Mouse (Mus musculus) lung, embryonic 15.5 days (tissue): ENCODE data around the gene Ccdc142. TPM values are rescaled to one million over a fixed set of nuclear protein-coding genes. Genes with fewer than 3 reads are reported as not detected.

Source experiments
- ATAC-seq: fragments of 200-750 bp; cut with Nextera tagmentation; 2 replicates; pipeline ENCODE4 v1.8.0; 2017; ENCODE audit warnings: moderate number of reproducible peaks, borderline replicate concordance; ENCODE audit not compliant: low FRiP score, low TSS enrichment; ENCODE audit errors: extremely low read depth
- H3K27ac ChIP-seq: fragments of 300-500 bp; sonication (generic); 2 replicates; pipeline ENCODE4 v1.5.1; 2015; ENCODE audit warnings: moderate library complexity, mild to moderate bottlenecking, inconsistent platforms
- H3K27me3 ChIP-seq: fragments of 300-500 bp; sonication (generic); 2 replicates; pipeline ENCODE4 v1.6.1; 2015; ENCODE audit warnings: inconsistent platforms
- H3K36me3 ChIP-seq: fragments of 300-500 bp; sonication (generic); 2 replicates; pipeline ENCODE4 v1.6.1; 2015; ENCODE audit warnings: inconsistent platforms
- H3K4me1 ChIP-seq: fragments of 300-500 bp; sonication (generic); 2 replicates; pipeline ENCODE4 v1.6.1; 2015; ENCODE audit warnings: inconsistent platforms
- H3K4me2 ChIP-seq: fragments of 300-500 bp; sonication (generic); 2 replicates; pipeline ENCODE4 v1.6.1; 2015; ENCODE audit warnings: inconsistent platforms, mild to moderate bottlenecking, moderate library complexity
- H3K4me3 ChIP-seq: fragments of 300-500 bp; sonication (generic); 2 replicates; pipeline ENCODE4 v1.5.1; 2015; ENCODE audit warnings: mild to moderate bottlenecking, inconsistent platforms
- H3K9ac ChIP-seq: fragments of 300-500 bp; sonication (generic); 2 replicates; pipeline ENCODE4 v1.6.1; 2015; ENCODE audit warnings: inconsistent platforms
- H3K9me3 ChIP-seq: fragments of 300-500 bp; sonication (generic); 2 replicates; pipeline ENCODE4 v1.6.1; 2016; ENCODE audit warnings: inconsistent platforms
- WGBS: fragments of 180-500 bp; shearing (Covaris S2); methylation state at CpG from one replicate; pipeline ENCODE4 v1.1.7; 2015; 5-methylcytosine and 5-hydroxymethylcytosine counted together
- polyA plus RNA-seq: library from polyadenylated mRNA; unstranded; fragments of >200 nt; fragmentation: Nextera tagmentation; extraction: Ambion mirVana; gene quantifications from 2 replicates; pipeline ENCODE4 v1.2.1, GENCODE M21; 2015

The Ccdc142 gene
- polyA plus RNA-seq, 1 experiment from 2014 or later = 3.2 TPM

DNA sequence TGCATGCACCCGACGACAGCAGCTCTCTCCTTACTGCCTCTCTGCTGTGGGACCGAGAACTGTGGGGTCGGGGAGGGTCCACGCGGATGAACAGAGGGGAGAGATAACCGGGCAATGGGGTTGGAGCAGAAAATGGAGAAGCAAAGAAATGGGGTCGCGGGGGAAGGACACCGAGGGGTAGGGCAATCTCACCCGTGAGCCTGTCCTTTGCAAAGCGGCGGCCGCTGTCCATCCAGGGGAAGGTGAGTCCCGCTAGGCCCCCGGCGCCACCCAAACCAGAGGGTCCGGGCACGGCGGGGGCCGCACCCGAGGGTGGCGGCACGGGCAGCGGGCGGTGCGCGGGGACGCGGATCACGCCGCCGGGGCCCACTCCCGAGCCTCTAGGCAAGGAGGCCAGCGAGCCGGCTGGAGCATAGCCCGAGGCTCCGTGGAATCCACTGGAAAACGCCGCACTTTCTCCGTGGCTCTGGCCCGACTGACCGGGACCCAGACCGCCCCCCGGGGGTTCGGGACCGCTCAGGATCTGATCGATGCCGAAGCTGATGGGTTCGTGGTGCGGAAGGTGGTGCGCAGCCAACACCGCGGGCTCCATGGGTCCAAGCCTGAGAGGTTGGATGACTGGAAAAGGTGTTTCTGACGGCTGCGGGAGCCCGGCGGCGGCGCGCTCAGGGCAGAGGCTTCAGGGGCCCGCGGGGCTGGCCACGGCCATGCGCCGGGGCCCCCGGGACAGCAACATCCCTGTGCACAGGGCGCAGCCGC, 31.7 kb upstream of the Ccdc142 start:
- Histone ChIP-seq H3K9me3 (no peaks in the 10 kb centered on the region), H3K9ac (no peak overlapping the region), H3K4me2 (peak overlapping the region; percentile 34), H3K27me3 (peaks cover 100% of the 10 kb centered on the region), H3K4me3 (peak overlapping the region; percentile 29), H3K36me3 (no peaks in the 10 kb centered on the region), H3K27ac (no peak overlapping the region), H3K4me1 (peaks cover 25% of the 10 kb centered on the region)
- ATAC-seq = no peak
- WGBS = 1% methylated on average over 68 of the region's 69 CpGs

DNA sequence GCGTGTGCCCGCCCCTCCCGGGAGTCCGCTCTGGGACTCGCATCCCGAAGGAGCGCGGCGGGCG, 31.3 kb upstream of the Ccdc142 start, which contains the start of gene Tlx2:
Tlx2 (minus strand) TSS at position 47 of the 64 bp plus-strand sequence.
- ATAC-seq = no peak
- Histone ChIP-seq H3K9me3 (no peaks in the 10 kb centered on the region), H3K4me2 (peak within 1 kb of the TSS; percentile 52), H3K9ac (no peak within 1 kb of the TSS), H3K27ac (no peak within 1 kb of the TSS), H3K27me3 (peaks cover 100% of the 10 kb centered on the region), H3K36me3 (no peaks in the 10 kb centered on the region), H3K4me3 (peak within 1 kb of the TSS; percentile 29), H3K4me1 (peaks cover 25% of the 10 kb centered on the region)
- 0% methylated on average over 10 of the region's 10 CpGs for WGBS

DNA sequence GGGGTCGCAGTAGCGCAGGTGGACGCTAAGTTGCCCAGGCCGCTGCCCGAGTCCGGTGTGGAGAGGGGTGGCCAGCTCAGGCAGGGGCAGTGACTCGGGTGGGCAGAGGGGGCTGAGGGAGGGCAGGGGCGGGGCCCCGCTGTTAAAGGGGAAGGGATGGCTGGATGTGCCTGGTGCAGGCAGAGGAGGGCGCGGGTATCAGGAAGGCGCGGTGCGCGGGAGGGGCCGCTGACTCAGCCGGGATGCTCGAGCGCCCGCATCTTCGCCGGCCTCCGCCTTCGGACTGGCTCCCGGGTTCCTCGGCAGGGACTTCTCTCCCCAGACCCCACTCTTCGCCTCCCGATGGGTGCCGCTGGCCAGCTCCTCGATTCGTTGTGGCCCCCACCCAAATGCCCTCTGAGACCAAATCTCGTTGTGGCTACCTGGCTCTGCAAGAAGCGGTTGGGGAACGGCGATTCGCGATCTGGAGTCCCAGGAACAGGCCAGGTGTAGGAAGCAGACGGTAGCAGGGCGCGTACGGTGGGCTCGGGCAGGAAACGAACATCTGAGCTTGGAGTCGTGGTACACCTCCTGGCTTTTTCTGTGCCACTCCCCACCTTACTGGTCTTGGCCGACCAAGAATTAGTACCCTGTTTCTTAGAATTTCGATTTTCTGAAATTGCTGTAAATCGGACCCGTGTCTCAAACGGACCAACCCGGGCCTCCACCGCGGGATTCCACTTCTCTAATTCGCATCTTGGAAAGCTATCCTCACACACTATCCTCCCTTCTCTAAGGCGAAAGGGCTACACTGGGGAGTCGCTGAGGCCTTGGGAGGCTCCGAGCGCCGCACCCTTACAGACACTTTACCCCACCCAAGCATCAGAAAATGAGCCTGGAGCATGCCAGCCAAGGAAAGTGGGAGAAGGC, 30.8 kb upstream of the Ccdc142 start:
- peak overlapping the region; percentile 15 for H3K4me3 ChIP-seq
- no peaks in the 10 kb centered on the region for H3K9me3 ChIP-seq
- no peak overlapping the region for H3K9ac ChIP-seq
- no peak overlapping the region for H3K27ac ChIP-seq
- H3K27me3 ChIP-seq = peaks cover 100% of the 10 kb centered on the region
- ATAC-seq = peak; percentile 40; the same call in 1 of the 2 replicates
- under 1% methylated on average over 57 of the region's 58 CpGs for WGBS
- peak overlapping the region; percentile 34 for H3K4me2 ChIP-seq
- H3K4me1 ChIP-seq = peaks cover 25% of the 10 kb centered on the region
- no peaks in the 10 kb centered on the region for H3K36me3 ChIP-seq

DNA sequence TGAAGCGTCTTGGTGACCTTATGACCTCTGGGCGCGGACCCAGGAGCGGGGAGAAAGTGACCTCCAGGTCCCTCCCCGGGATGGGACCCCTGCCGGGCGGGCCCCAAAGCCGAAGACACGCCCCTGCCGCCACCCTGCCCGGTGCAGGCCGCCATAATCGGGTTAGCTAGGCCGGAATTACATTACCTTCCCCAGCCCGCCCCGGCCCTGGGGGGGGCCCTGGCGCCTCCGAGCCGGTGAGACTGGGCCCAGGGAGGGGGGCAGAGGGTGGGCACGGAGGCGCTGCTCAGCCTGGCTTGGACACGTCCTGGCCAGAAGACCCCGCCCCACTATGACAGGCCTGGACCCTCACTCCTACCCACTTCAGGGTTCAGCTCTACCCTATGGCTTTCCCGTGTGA, 30.2 kb upstream of the Ccdc142 start:
- Histone ChIP-seq H3K9ac (no peak overlapping the region), H3K27ac (no peak overlapping the region), H3K36me3 (no peaks in the 10 kb centered on the region), H3K4me1 (peaks cover 25% of the 10 kb centered on the region), H3K27me3 (peaks cover 100% of the 10 kb centered on the region), H3K9me3 (no peaks in the 10 kb centered on the region), H3K4me2 (no peak overlapping the region), H3K4me3 (no peak overlapping the region)
- peak; percentile 30 for ATAC-seq
- WGBS = 1% methylated on average over 19 of the region's 24 CpGs

DNA sequence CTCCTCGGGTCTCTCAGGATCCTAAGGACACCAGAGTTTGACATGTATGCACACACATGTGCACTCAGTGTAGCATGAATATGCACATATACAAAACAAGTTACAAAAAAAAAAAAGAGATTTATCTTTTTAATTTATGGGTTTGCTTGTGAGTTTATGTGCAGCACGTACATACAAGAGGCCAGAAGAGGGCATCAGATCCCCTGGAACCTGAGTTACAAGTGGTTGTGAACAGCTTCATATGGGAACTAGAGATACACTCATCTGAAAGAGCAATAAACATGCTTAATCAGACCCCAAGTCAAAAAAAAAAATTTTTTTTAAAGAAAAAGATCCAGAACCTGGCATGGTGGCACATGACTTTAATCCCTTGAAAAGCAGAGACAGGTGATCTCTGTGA, 26.4 kb upstream of the Ccdc142 start:
- Histone ChIP-seq H3K4me2 (no peak overlapping the region), H3K4me1 (peaks cover 24% of the 10 kb centered on the region), H3K36me3 (peaks cover 2% of the 10 kb centered on the region), H3K9ac (no peak overlapping the region), H3K27me3 (peaks cover 71% of the 10 kb centered on the region), H3K27ac (no peak overlapping the region), H3K4me3 (no peak overlapping the region), H3K9me3 (no peaks in the 10 kb centered on the region)
- ATAC-seq = no peak
- 15% methylated on average over 2 of the region's 2 CpGs for WGBS

DNA sequence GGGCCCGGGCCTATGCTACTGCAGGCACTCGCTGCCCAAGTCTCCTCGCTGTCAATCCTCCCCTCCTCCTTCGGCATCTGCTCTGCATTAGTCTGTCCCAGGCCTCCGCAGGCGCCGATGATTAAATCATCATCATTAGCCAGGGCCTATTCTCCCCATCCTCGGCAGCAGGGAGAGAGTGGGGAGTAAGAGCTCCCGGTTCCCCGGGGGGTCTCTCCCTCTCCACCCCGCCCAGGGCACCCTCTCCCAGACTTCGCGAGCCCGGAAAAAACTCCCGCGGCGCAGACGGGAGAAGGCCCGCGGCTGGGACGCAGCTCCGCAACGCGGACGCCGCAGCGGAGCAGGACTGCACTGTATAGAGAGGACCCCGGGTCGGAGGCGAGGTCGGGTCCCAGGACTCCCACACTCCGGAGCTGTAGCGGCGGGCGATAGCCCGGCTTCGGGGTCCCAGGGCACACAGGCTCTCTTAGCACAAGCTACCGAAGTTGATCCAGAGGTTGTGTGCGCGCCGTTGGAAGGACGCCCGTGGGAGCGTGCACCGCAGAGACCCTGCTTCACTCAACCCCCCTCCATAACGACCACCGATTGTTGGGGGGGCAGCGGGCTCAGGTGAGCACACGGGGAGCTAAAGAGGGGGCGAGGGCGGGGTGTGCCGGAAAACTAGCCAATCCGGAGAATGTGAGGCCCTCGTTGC, 23.6 kb upstream of the Ccdc142 start, which contains the start of gene Pcgf1:
Pcgf1 (plus strand) TSS at position 240 of the 694 bp plus-strand sequence.
- WGBS = under 1% methylated on average over 54 of the region's 54 CpGs
- ATAC-seq = peak; percentile 62; the same call in 1 of the 2 replicates
- H3K4me2 ChIP-seq = peak within 1 kb of the TSS; percentile 97
- peak within 1 kb of the TSS; percentile 86 for H3K27ac ChIP-seq
- peak within 1 kb of the TSS; percentile 88 for H3K9ac ChIP-seq
- no peaks in the 10 kb centered on the region for H3K9me3 ChIP-seq
- peaks cover 14% of the 10 kb centered on the region for H3K4me1 ChIP-seq
- peak within 1 kb of the TSS; percentile 79 for H3K4me3 ChIP-seq
- H3K36me3 ChIP-seq = peaks cover 15% of the 10 kb centered on the region
- H3K27me3 ChIP-seq = peaks cover 48% of the 10 kb centered on the region

DNA sequence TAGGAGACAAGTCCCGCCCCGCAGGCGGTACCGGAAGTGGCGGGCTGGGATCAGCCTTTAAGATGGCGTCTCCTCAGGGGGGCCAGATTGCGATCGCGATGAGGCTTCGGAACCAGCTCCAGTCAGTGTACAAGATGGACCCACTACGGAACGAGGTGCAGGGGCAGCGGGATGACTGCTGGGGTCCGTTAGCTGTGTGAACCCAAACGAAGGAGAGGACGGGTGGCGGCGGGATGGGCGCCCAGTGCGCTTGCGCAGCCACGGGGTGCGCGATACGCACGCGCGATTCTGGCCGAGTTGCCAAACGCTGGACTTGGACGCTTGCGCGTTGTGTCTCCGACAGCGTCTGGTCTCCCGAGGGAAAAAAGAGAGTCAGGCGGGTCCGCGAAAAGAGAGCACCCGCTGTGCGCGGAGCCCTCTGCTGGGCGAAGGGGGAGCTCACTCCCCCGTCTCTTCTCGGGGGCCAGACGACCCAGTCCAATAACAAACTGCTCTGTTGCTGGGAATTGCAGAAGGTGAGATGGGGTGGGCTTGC, 23.0 kb upstream of the Ccdc142 start:
- WGBS = under 1% methylated on average over 46 of the region's 46 CpGs
- peaks cover 48% of the 10 kb centered on the region for H3K27me3 ChIP-seq

DNA sequence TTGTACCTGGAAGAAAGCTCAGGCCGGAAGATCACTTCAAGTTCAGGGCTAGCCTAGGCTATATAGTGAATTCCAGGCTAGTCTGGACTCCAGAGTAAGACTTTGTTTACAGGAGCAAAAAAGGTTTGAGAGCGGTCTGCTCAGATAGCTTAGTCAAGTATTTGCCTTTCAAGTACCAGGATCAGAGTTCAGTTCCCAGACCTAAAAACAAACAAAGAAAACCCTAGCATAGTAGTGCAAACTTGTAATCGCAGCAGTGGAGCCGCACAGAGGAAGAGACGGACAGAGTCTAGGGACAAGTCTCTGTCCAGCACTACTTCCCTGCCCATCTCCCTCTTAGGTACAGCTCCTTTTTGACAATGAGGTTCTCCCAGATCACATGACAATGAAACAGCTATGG, 21.2 kb upstream of the Ccdc142 start:
- WGBS = 80% methylated on average over 5 of the region's 5 CpGs
- H3K27ac ChIP-seq = no peak overlapping the region
- no peak overlapping the region for H3K9ac ChIP-seq
- no peaks in the 10 kb centered on the region for H3K9me3 ChIP-seq
- H3K4me2 ChIP-seq = no peak overlapping the region
- peaks cover 48% of the 10 kb centered on the region for H3K27me3 ChIP-seq
- H3K4me3 ChIP-seq = no peak overlapping the region
- ATAC-seq = no peak
- H3K36me3 ChIP-seq = peaks cover 15% of the 10 kb centered on the region
- peaks cover 14% of the 10 kb centered on the region for H3K4me1 ChIP-seq

More for the DNA sequence above, 23.0 kb upstream of the Ccdc142 start:
- Histone ChIP-seq H3K36me3 (peaks cover 15% of the 10 kb centered on the region), H3K4me1 (peaks cover 14% of the 10 kb centered on the region), H3K27ac (peak overlapping the region; percentile 86), H3K4me3 (peak overlapping the region; percentile 79), H3K9ac (peak overlapping the region; percentile 88), H3K9me3 (no peaks in the 10 kb centered on the region), H3K4me2 (peak overlapping the region; percentile 97)
- ATAC-seq = peak; percentile 93

DNA sequence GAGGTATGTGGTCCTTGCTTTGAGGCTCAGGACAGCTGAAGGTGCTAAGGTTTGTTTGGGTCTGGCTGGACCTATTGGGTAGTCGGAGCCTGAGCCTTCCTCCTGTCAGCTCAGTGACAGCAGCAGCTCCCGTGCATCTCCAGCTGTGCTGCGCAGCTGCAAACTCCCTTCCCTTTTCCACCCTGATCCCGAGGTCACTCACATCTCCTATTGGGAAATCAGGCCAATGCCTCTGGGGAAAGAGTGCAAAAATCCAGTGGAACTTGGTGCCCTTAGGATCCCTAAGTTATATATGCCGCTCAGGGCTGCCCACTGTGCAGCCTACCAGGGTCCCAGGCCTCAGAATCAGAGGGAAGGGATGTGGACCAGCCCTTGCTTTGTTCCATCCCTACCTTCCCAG, 17.9 kb upstream of the Ccdc142 start:
- Histone ChIP-seq H3K36me3 (peaks cover 15% of the 10 kb centered on the region), H3K4me1 (peaks cover 24% of the 10 kb centered on the region), H3K4me2 (no peak overlapping the region), H3K9ac (no peak overlapping the region), H3K27ac (no peak overlapping the region), H3K9me3 (no peaks in the 10 kb centered on the region), H3K27me3 (peaks cover 62% of the 10 kb centered on the region), H3K4me3 (no peak overlapping the region)
- ATAC-seq = no peak
- 20% methylated on average over 5 of the region's 5 CpGs for WGBS

DNA sequence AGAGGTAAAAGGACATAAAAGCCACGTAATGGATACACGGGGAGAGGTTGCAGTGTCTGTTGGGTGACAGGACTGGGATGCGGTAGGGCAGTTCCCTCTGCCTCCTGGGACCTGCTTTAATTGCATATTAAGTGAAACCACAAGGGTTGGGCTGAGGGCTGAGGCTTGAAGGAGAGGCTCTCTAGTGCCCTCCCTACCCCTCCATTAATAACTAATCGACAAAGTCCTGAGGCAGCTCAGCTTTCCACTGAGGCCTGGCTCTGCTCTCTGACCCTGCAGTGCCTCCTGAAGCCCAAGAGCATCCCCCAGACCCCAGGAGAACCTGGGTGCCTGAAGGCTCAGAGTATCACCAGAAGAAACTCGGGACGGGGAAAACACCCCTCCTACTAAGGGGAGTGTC, 16.9 kb upstream of the Ccdc142 start:
- Histone ChIP-seq H3K4me3 (no peak overlapping the region), H3K4me1 (peaks cover 17% of the 10 kb centered on the region), H3K9ac (no peak overlapping the region), H3K27ac (no peak overlapping the region), H3K9me3 (no peaks in the 10 kb centered on the region), H3K36me3 (peaks cover 15% of the 10 kb centered on the region), H3K27me3 (peaks cover 70% of the 10 kb centered on the region), H3K4me2 (no peak overlapping the region)
- no peak for ATAC-seq
- 6% methylated on average over 6 of the region's 6 CpGs for WGBS

DNA sequence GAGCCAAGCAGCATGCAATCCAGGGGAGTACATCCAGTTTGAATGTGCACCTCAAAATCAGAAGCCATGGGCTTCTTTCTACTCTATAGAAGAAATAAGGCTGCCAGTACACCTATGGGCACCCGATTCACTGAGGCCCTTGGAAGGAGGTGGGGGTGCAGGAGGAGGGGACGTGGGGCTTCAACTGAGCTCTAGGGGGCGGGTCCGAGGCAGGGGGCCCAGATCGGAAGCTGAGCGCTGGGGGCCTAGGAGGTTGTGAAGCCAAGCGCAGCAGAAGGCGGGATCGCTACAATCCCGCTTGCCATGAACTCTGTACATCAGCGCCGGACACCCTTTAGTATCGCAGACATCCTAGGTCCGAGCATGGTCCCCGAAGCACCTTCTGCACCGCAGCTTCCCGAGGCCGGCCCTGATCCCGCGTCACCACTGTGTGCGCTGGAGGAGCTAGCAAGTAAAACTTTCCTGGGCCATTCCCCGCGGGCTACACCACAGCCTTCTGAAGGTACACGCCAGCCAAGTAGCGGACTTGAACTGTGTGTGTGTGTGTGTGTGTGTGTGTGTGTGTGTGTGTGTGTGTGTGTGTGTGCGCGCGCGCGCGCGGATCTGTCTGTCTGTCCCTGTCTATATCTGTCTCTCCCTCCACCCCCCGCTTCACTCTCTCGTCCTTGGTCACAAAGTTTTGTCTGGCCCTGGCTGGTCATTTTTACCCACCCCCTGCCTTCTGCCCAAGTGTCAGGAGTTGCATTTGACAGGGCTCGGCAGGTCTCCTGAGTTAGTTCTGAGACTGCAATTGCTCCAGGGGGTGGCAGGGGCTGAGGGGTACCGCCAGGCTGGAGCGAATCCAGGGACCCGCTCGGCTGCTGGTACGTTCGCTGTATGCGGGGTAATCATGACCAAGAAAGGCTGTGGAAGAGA, 15.0 kb upstream of the Ccdc142 start, which contains the start of gene Lbx2:
Lbx2 (plus strand) TSS at position 247 of the 915 bp plus-strand sequence.
- peaks cover 79% of the 10 kb centered on the region for H3K27me3 ChIP-seq
- no peak within 1 kb of the TSS for H3K9ac ChIP-seq
- no peak for ATAC-seq

More for the DNA sequence above, 15.0 kb upstream of the Ccdc142 start, which contains the start of gene Lbx2:
- Histone ChIP-seq H3K4me3 (peak within 1 kb of the TSS; percentile 32), H3K4me1 (peaks cover 16% of the 10 kb centered on the region), H3K9me3 (no peaks in the 10 kb centered on the region), H3K27ac (no peak within 1 kb of the TSS), H3K36me3 (0 out of 2 replicates have a peak, but pooled peaks cover under 1% of the 10 kb centered on the region), H3K4me2 (peak within 1 kb of the TSS; percentile 51)
- 3% methylated on average over 42 of the region's 42 CpGs for WGBS
